Mouse (Mus musculus): ENCODE results near the gene Hps3. TPM values are rescaled to one million over a fixed set of nuclear protein-coding genes. Genes with fewer than 3 reads are reported as not detected.

Gene Hps3
- polyA plus RNA-seq, 1 experiment from 2014 or later = 12.1 TPM

Other genes with a start within 250 kb of the Hps3 start
- 8.1 and 8.4 TPM in 2 replicates for gene Cp, start 78.3 kb downstream of the Hps3 start, polyA plus RNA-seq (2014; fragmentation: Nextera tagmentation; extraction: Ambion mirVana)
- gene Hltf, start 22.5 kb upstream of the Hps3 start, polyA plus RNA-seq (2014; fragmentation: Nextera tagmentation; extraction: Ambion mirVana) = 20.1 and 27.5 TPM in 2 replicates
- 32.7 and 33.0 TPM in 2 replicates for gene Gyg, start 120.0 kb upstream of the Hps3 start, polyA plus RNA-seq (2014; fragmentation: Nextera tagmentation; extraction: Ambion mirVana)
- gene Cpa3, start 206.9 kb upstream of the Hps3 start, polyA plus RNA-seq (2014; fragmentation: Nextera tagmentation; extraction: Ambion mirVana) = 0.25 and 0.27 TPM in 2 replicates
- gene Cpb1, start 240.4 kb upstream of the Hps3 start, polyA plus RNA-seq (2014; fragmentation: Nextera tagmentation; extraction: Ambion mirVana) = not detected in 2 replicates